ENCODE assay signal across 9 mouse cellular contexts in the genomic region with DNA sequence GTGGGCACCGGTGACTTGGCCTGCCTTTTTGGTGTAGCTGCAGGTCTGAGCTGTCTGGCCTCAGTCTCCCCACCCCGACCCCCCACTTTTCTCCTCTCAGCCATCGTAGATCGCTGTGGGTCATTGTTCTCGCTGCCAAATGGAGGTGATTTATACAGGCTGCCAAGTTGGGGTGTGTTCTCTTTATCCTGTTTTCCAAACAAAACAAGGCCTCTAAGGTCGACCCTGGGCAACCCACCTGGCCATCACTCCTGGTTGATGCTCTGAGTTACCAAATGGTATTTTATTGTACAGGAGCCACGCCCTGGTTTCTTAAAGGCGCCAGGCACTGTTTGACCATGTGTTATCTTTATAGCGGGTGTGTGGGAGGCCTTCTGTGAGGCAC. TPM values are rescaled to one million over a fixed set of nuclear protein-coding genes. Genes with fewer than 3 reads are reported as not detected.
DNase-seq lines count a peak whose midpoint lies in the region; ATAC-seq lines count a peak whose summit lies in the region.
"Had no signal": no experiment of that assay in that cellular context is flagged by ENCODE, and none has a peak within 500 bp of the region (broad histone marks: within the 10 kb centered on the region; RNA-seq: fewer than 3 reads in every experiment).

No protein-coding gene starts in this region.

- H3K4me1 ChIP-seq in heart, embryonic 15.5 days (replicated peaks), result peaks cover 34% of the 10 kb centered on the region
- H3K4me1 ChIP-seq in hindbrain, embryonic 10.5 days (replicated peaks), result peaks cover 53% of the 10 kb centered on the region
- H3K4me1 ChIP-seq in midbrain, embryonic 12.5 days, result peaks cover 38% of the 10 kb centered on the region

- H3K36me3 ChIP-seq in heart, embryonic 15.5 days, result no peaks in the 10 kb centered on the region
- peaks cover 23% of the 10 kb centered on the region for H3K36me3 ChIP-seq in hindbrain, embryonic 10.5 days
- peaks cover 15% of the 10 kb centered on the region for H3K36me3 ChIP-seq in midbrain, embryonic 12.5 days

- H3K27ac ChIP-seq in heart, embryonic 15.5 days, result peak overlapping the region; percentile 84
- peak overlapping the region; percentile 98 for H3K27ac ChIP-seq in hindbrain, embryonic 10.5 days
- H3K27ac ChIP-seq in midbrain, embryonic 12.5 days (replicated peaks), result peak overlapping the region; percentile 97

- peak overlapping the region; percentile 87 for H3K9ac ChIP-seq in heart, embryonic 15.5 days
- peak overlapping the region; percentile 97 for H3K9ac ChIP-seq in midbrain, embryonic 12.5 days (replicated peaks)

- DNase-seq in heart, postnatal 25 days (ENCODE audit: low spot score), result no peak
- DNase-seq in cerebellum, postnatal 25 days, result peak; percentile 57 to 66
- DNase-seq in hindbrain, embryonic 10.5 days (ENCODE audit: low spot score), result peak; percentile 30
- no peak for DNase-seq in left cerebral cortex, adult 9 months (ENCODE audit: low spot score in 2 of 2)
- no peak for DNase-seq in testis, postnatal 10 days (ENCODE audit: low spot score)

- peak overlapping the region; percentile 100 for H3K4me2 ChIP-seq in heart, embryonic 15.5 days
- peak overlapping the region; percentile 86 for H3K4me2 ChIP-seq in midbrain, embryonic 12.5 days (replicated peaks)

- intact Hi-C loops in heart, postnatal 25 days (cut with DNase I), result no loop called here

- H3K27me3 ChIP-seq in heart, embryonic 15.5 days, result no peaks in the 10 kb centered on the region
- peaks cover 14% of the 10 kb centered on the region; the same call in 1 of the 2 replicates for H3K27me3 ChIP-seq in hindbrain, embryonic 10.5 days (ENCODE audit: insufficient read depth, poor library complexity, severe bottlenecking)
- peaks cover 13% of the 10 kb centered on the region for H3K27me3 ChIP-seq in midbrain, embryonic 12.5 days

- WGBS in heart, embryonic 15.5 days, result 2% methylated on average over 9 of the region's 9 CpGs
- WGBS in hindbrain, embryonic 10.5 days, result 5% methylated on average over 9 of the region's 9 CpGs
- WGBS in midbrain, embryonic 12.5 days, result 4% methylated on average over 9 of the region's 9 CpGs

- H3K4me3 ChIP-seq in heart, embryonic 15.5 days, result peak overlapping the region; percentile 93
- H3K4me3 ChIP-seq in hindbrain, embryonic 10.5 days, result peak overlapping the region; percentile 89
- peak overlapping the region; percentile 94 for H3K4me3 ChIP-seq in midbrain, embryonic 12.5 days

- ATAC-seq in heart, embryonic 15.5 days (replicated peaks; ENCODE audit: insufficient number of reproducible peaks, insufficient read depth, low FRiP score, low read depth), result no peak
- ATAC-seq in midbrain, embryonic 12.5 days (ENCODE audit: low FRiP score, low read depth), result 0 out of 2 replicates have a peak, but pooled peaks have one; percentile 4
- no peak for ATAC-seq in megakaryocyte progenitor cell, adult 5-6 weeks (replicated peaks; ENCODE audit: poor library complexity)

- H3K9me3 ChIP-seq in heart, embryonic 15.5 days (replicated peaks), result no peaks in the 10 kb centered on the region
- no peaks in the 10 kb centered on the region for H3K9me3 ChIP-seq in hindbrain, embryonic 10.5 days
- H3K9me3 ChIP-seq in midbrain, embryonic 12.5 days, result no peaks in the 10 kb centered on the region

RNA-seq across cellular contexts. Expression of a gene that starts 1.0 kb away (rescaled TPM):
- polyA plus RNA-seq in heart, embryonic 15.5 days (2015; fragmentation: Nextera tagmentation; extraction: Ambion mirVana), result 11.0 and 11.9 TPM in 2 replicates
- 10 to 100 TPM; 19.4 to 21.0 TPM for total RNA-seq in heart, postnatal 25 days (2021)
- 21.1 and 27.4 TPM in 2 replicates for polyA plus RNA-seq in hindbrain, embryonic 10.5 days (2016; fragmentation: Nextera tagmentation; extraction: Ambion mirVana)
- polyA plus RNA-seq in midbrain, embryonic 12.5 days (2016; fragmentation: Nextera tagmentation; extraction: Ambion mirVana), result 33.2 and 36.3 TPM in 2 replicates
- 0.07 and 0.10 TPM in 2 replicates for total RNA-seq in megakaryocyte progenitor cell, adult 5-6 weeks (2015)
- total RNA-seq in megakaryocyte progenitor cell, adult 5-6 weeks (2017), result 0.54 and 0.91 TPM in 2 replicates

RNA-seq across cellular contexts. Expression of a gene that starts 46.7 kb away (rescaled TPM):
- 7.2 and 9.0 TPM in 2 replicates for polyA plus RNA-seq in heart, embryonic 15.5 days (2015; fragmentation: Nextera tagmentation; extraction: Ambion mirVana)
- 1 to 10 TPM; 3.4 to 3.5 TPM for total RNA-seq in heart, postnatal 25 days (2021)
- polyA plus RNA-seq in hindbrain, embryonic 10.5 days (2016; fragmentation: Nextera tagmentation; extraction: Ambion mirVana), result 14.7 and 14.8 TPM in 2 replicates
- polyA plus RNA-seq in midbrain, embryonic 12.5 days (2016; fragmentation: Nextera tagmentation; extraction: Ambion mirVana), result 14.3 and 16.8 TPM in 2 replicates
- 3.1 TPM in 2 replicates for total RNA-seq in megakaryocyte progenitor cell, adult 5-6 weeks (2015)
- 0.62 and 2.7 TPM in 2 replicates for total RNA-seq in megakaryocyte progenitor cell, adult 5-6 weeks (2017)

RNA-seq across cellular contexts. Expression of a gene that starts 54.6 kb away (rescaled TPM):
- polyA plus RNA-seq in heart, embryonic 15.5 days (2015; fragmentation: Nextera tagmentation; extraction: Ambion mirVana), result not detected in 2 replicates
- total RNA-seq in heart, postnatal 25 days (2021), result not detected
- polyA plus RNA-seq in hindbrain, embryonic 10.5 days (2016; fragmentation: Nextera tagmentation; extraction: Ambion mirVana), result not detected in 2 replicates
- polyA plus RNA-seq in midbrain, embryonic 12.5 days (2016; fragmentation: Nextera tagmentation; extraction: Ambion mirVana), result not detected in 2 replicates
- total RNA-seq in megakaryocyte progenitor cell, adult 5-6 weeks (2015), result not detected in 2 replicates
- total RNA-seq in megakaryocyte progenitor cell, adult 5-6 weeks (2017), result not detected in 2 replicates
- polyA plus RNA-seq: Patski had no signal

Comparison
In these comparisons a context has a peak if more than half of its experiments do, and no peak if none do; other contexts are left out.
1. DNase-seq: peak in cerebellum, postnatal 25 days (2 of 2) and hindbrain, embryonic 10.5 days (single experiment); none in heart, postnatal 25 days (single experiment), left cerebral cortex, adult 9 months (0 of 2) and testis, postnatal 10 days (single experiment).
2. Peak in every context shown above with its lines, with median percentiles within 50 percentile points of each other: H3K27ac ChIP-seq and H3K4me3 ChIP-seq.